Mouse (Mus musculus) ES-Bruce4 (cell line): ENCODE results near the gene Rapgefl1.

Experiments
- CTCF ChIP-seq: IDR thresholded peaks from one replicate; pipeline ENCODE4 v1.8.1; 2011; ENCODE audit warnings: low read depth, low read length
- EP300 ChIP-seq: IDR thresholded peaks from 2 replicates; pipeline ENCODE4 v1.6.1; 2011; ENCODE audit warnings: low read depth, low read length; ENCODE audit not compliant: insufficient read depth

DNA sequence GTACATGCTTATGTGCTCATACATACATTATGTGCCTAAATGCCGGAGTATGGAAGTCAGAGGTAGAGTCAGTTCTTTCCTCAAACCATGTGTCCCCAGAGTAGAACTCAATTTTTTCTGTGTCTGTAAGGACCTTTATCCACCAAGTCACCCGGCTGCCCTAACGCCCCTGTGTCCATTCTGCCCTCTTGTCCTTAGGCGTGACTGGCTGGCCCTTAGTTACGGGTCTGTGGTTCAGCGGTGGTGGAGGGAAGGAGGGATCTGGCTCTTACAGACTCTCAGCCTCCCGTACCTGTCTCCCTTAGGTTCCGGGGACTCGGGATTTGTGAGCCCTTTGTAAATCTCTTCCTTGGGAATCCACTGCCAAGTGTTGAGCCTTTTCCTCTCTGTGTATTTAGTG, 40.4 kb downstream of the Rapgefl1 start:
- TF ChIP-seq EP300 (no peak), CTCF (no peak)
